Mouse (Mus musculus) gastrocnemius, postnatal 10 days (tissue): ENCODE data around the gene Pla1a. TPM values are rescaled to one million over a fixed set of nuclear protein-coding genes. Genes with fewer than 3 reads are reported as not detected.
"Not testable (repeated sequence)": the region's sequence is repeated elsewhere in the genome, so short reads cannot be mapped to it uniquely, and the experiment has no call there.

ENCODE experiments used
- DNase-seq: peaks from one replicate; pipeline ENCODE4 v3.0.0; 2021; ENCODE audit warnings: mixed read lengths
- total RNA-seq, 2 experiments: library from RNA; stranded (reverse); gene quantifications; 2 replicates each; pipeline ENCODE4 v1.2.3; 2021

Pla1a gene
- total RNA-seq, 2 experiments from 2014 or later, result 1.4 to 1.6 TPM

DNA sequence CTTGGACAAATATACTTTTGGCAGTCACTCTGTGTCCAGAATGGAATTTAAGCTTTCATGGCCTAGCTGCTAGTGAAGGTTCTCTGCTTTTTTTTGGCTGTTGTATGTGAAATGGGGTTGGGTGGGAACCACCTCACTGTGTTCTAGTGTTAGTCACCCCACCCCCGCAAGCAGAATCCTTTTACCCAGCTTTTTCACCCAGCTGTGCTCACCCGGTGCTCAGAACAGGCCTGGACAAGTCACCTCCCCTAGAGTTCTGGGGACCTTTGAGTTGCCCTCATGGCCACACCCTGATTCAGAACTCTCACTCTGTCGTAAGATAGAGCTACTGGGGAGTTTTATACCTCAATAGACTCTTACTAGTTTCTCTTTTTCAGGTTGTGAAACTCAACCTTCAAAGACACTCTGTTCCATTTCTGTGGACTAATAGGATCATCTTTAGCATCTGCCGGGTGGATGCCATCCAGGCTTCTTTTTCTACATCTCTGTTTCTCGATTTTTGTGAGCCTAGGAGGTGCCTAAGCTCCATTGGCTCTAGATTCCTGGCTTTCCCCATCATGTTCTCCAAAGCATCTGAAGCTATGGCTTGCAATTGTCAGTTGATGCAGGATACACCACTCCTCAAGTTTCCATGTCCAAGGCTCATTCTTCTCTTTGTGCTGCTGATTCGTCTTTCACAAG, 25.8 kb upstream of the Pla1a start:
- DNase-seq, result no peak

DNA sequence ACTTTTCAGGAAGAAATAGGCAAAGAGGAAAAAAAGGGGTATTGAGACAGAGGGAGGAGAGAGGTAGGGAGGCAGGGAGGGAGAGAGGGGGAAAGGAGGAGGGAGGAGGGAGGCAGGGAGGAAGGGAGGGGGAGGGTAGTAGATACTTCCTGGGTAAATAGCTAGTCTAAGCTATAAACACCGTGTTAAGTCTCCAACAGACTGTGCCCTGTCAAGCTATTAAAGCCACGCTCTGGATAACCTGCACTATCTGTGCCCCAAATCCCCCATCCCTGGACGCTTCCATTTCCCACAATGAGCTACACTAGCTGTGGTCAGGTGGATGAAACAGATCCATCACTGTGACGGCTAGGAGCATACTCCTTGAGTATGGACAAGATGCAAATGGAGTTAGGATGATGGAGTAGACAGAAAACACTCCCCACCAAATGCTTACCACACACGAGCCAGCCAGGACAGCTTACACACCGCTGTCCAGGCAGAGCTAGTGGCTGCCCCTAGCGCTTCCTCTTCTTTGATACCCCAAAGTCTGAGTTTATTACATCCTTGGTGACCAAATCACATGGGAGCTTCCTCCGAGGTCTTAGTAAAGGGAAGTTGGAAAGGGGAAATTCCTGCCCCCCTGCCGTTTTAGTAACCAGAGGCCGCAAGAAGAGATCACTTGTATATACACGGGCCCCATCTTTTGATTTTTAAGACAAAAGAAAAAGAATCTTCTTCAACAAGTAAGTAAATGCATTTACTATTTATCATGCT, 24.0 kb upstream of the Pla1a start:
- no peak for DNase-seq

DNA sequence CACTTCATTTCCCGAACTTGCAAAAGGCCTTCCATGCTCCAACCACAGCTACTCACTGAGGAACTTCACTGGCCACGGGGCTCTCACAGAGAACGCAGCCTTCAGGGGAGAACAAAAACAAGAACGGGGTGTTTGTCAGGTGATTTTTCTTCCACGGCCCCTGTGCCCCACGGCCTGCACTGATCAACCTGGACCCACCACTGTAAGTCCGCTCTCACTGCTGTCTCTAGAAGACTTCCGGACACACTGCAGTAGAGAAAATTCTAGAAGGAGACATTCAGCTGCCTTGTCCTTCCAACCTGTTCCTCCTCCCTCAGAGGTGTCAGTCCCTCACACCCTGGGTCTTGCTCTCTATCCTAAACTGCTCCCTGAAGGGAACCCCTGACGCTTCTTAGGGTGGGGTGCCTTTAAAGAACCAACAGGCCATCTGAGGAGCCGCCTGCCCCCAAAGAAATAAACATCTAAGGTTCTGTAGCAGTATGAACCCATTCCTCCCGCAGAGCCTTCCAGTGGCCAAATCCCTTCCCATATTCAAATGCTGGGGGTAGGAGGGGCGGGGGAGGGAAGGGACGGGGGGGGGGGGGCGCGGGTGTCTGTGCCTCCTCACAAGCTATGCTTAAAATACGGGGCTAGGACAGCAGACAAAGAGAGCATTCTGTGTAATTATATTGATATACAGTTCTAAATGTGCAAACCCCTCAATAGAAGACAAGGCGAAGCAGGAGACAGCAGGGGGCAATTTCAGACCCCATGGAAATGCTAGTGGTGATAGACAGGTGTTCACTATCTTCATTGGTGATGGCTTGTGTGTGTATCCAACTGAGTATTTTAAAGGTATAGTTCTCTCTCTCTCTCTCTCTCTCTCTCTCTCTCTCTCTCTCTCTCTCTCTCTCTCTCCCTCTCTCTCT, 22.8 kb upstream of the Pla1a start, which contains the start of gene Cd80:
TSS of gene Cd80 (plus strand) at position 51 of the 908 bp plus-strand sequence.
- no peak for DNase-seq

DNA sequence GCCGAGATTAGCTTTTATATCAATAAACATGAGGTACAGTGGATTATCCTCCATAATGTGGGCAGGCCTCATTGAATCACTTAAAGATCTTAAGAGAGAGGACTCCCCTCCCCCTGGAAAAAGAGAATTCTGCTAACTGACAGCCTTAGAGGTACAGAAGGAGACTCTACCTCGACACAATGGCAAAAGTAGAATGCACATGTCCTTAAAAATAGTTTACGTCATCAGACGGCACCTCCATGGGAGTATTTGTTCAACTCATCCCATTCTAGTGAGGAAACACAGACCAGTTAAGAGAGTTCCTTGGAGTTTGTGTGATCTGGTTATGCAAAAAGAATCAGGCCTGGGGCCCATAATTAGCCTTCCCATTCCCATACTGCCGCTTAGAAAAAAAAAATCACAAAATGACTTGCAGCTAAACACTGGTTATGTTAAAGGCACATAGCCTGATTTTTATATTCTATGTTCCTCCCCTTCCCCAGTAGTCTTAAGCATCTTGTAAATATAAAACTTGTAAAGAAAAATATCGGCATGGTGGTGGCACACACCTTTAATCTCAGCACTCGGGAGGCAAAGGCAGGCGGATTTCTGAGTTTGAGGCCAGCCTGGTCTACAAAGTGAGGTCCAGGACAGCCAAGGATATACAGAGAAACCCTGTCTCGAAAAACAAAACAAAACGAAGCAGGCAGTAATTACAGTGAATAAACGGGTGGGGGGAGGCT, 21.7 kb upstream of the Pla1a start:
- DNase-seq, result no peak

DNA sequence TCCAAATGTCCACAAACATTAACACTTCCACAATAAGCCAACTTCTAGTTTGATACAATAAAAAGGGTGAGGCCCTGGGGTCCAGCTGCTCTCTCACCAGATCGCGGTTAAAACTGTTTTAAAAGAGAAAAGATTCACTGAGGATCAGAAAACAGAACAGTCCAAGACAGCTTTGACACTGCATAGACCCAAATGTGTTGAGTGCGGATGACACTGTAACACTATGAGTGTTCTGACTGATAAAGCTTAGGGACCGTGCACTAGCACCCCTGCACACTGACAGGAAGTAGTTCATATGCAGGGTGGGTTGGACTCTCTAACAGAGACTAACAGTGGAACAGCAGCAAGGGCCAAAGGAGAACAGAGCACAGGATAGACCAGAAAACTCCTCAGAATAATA, 21.0 kb upstream of the Pla1a start:
- no peak for DNase-seq

DNA sequence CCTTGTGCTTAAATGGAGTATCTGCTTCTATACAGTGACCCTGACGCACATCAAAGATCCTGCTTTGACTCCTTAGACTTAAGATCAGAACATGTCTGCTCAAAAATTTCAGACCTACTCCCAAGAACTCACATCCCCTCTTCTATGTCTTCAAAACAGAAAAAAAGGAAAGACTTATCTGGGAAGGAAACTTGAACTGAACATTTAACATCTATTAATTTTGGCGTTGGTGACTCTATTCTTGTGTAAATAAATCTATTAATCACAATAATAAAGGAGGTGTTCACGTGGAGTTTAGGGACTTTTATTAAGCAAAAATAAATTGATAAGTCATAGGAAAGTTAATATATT, 20.2 kb upstream of the Pla1a start:
- no peak for DNase-seq

DNA sequence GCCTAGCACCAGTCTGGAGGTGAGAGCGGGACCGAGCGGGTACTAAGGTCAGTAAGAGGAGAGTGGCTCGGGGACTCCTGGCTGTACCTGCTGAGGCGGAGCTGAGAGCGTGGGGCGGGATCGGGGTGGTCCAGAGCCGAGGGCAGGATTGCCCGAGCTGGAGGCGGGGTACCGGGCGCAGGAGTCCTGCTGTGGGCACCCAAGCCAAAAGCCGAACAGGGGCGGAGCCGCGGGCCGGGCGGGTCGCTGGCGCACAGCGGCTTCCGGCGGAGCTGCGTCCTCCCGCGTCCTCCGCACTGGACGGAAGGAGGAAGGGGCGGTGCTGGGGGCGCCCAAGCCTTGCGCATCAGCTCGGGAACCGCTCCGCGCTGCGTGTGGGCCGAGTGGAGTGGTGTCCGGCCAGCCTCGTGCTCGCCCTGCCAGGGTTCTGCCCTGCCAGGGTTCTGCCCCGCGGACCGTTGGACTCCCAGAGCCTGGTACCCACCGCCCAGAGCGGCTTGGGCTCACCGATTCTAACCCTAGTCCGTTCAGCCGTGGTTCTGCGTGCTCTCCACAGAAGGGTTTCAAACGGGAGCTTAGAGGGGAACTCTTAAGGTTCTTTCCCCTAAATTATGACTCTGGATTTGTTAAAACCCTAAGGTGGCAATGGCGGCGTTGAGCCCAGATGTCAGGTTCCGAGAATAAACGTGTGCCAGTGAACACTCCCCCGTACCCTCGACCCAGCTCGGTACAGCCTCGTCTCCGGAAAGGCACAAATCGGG, 19.7 kb upstream of the Pla1a start, which contains the start of gene Adprh:
TSS of gene Adprh (minus strand) at position 262 of the 761 bp plus-strand sequence.
- peak; percentile 92 for DNase-seq

DNA sequence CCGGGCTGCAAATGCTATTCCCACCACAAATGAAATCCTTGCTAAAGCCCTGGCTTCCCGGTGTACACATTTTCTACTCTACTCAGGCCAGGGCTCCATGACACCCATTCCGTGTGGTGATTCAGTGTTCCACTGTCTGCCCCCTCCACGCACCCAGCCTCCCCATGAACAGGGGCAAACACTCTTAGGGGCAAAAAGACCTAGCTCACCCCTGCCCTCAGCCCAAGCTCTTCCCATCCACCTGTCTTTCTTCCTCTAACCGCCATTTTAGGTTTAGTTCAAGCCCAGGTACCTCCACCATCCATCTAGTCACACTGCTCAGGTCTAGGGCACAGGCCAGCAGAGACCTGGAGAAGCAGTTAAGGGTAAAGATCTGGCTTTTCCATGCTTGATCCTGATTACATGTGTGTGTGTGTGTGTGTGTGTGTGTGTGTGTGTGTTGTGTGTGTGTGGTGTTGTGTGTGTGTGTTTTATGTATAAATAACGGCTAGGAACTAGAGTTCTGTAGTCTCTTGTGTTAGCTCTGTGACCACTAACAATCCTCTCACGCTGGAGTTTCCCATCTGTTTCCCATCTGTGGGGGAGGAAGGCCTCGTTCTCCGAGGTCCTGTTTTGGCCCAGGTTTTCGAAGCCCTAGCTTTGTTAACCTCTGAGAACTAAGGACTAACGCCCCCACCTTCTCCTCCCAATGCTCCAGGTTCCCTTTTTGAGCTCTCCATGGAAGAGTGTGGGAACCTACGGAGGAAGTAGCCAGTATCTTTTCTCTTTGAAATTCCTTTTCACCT, 18.7 kb upstream of the Pla1a start:
- no peak for DNase-seq

DNA sequence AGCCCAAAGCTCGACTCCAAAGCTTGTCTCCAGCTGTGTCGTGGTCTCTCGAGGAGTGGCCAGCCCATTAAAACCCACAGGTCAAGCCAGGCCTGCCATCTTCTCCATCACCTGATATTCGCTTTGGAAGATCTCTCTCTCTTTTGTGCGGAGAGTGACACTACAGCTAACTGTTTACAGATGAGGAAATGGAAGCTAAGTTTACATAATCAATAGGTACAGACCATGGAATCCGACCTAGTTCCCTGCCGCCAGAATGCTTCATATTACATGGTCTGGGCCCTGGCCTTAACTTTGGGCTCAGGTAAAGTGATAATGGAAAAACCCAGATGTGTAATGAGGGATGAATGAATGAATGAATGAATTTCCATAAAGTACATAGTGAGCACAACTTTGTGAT, 17.8 kb upstream of the Pla1a start:
- DNase-seq, result no peak

DNA sequence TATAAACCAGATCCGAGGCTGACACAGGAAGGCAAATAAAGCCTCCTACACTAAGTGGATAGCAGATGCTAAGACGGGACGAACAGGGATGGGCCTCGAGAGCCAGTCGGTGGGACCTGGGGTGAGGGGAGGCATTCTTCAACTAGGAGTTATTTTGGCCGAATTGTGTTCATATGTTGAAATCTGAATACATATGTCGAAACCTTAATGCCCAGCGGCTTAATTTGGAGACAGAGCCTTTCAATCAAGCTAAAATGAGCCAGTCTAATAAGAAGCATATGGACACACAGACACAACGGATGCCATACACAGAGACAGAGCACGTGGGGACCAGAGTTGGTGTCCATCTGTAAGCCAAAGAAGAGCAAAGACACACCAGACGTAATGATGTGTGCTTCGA, 15.5 kb upstream of the Pla1a start:
- no peak for DNase-seq

DNA sequence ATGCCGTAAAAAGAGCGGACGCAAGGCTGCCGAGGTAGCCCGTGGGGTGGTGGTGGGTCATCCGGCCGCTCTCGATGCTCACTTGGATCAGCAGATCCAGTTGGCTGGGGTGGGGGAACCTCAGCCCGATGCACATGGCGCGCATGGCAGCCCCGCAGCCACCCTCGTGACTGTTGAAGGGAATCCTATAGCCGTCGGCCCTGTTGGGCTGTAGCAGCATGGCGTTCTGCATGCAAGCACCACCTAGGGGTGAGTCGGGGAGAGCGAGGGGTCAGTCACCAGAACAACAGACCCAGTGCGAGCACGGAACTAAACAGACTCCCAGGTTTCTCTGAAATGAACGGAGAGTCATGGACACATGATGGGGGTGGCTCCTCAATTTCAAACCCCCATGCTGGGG, 14.4 kb upstream of the Pla1a start:
- no peak for DNase-seq

DNA sequence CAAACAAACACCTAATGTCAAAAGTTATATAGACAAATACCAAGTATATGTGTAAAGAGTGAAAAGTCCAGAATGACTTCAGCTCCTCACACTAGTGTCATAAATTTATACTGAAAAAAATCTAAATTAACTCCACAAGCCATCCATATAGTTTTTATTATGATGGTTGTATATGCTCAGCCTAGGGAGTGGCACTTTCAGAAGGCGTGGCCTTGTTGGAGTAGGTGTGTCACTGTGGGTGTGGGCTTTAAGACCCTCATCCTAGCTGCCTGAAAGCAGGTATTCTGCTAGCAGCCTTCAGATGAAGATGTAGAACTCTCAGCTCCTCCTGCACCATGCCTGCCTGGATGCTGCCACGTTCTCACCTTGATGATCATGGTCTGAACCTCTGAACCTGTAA, 13.2 kb upstream of the Pla1a start:
- not testable (repeated sequence) for DNase-seq

DNA sequence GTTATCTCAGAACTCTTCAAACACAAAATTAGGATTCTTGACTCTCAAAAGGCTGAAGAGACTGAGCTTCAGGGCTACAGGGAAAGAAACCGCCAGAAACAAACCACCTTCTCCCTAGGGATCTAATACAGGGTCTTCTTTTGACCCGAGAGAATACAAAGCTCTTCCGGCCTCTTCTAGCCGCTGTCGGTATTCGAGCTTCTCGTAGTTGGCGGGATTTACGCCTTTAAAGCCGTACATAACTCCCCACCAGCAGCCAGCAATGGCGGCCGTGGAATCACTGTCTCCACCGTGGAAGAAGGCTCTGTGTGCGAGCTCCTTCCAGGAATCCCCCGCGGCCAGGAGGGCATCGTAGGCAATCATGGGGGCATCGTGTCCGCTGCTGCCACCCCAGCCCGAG, 12.6 kb upstream of the Pla1a start:
- DNase-seq, result no peak

DNA sequence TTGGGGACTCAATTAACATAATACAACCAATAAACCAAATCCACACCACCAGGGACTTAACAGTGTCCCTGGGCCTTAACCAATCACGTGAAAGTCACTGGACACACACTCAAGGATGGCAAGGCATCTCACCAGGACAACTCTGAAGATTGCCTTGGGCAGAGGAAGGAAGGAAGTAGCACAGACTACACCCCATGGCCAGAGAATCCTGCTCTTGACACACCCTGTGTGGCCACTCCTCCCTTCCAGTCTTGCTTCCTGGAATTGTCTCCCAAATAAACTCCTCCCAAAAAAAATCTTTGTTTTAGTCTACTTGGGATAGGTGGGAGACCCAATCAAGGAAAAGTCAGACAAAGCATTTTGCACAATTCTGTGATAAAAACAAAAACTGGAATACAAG, 12.1 kb upstream of the Pla1a start:
- no peak for DNase-seq

DNA sequence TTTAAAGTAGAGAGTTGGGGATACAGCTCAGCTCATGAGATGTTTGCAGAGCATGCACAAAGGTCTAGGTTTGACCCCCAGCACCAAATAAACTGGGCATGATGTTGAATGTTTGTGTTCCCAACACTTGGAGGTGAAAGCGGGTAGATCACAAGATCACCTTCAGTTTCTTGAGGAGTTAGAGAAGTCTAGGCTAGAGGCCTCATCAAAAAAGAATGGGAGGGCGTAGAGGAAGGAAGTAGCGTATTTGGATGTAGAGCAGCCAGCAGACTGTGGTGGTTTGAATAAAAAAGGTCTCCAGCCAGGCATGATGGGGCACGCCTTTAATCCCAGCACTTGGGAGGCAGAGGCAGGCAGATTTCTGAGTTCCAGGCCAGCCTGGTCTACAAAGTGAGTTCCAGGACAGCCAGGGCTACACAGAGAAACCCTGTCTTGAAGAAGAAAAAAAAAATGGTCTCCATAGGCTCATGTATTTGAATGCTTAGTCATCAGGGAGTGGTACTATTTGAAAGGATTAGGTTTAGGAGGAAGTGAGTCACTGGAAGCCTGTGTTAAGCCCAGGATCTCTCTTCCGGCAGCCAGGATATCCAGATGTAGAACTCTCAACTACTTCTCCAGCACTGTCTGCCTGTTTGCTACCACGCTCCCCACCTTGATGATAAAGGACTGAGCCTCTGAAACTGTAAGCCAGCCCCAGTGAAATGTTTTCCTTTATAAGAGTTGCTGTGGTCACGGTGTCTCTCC, 10.9 kb upstream of the Pla1a start:
- DNase-seq, result no peak

DNA sequence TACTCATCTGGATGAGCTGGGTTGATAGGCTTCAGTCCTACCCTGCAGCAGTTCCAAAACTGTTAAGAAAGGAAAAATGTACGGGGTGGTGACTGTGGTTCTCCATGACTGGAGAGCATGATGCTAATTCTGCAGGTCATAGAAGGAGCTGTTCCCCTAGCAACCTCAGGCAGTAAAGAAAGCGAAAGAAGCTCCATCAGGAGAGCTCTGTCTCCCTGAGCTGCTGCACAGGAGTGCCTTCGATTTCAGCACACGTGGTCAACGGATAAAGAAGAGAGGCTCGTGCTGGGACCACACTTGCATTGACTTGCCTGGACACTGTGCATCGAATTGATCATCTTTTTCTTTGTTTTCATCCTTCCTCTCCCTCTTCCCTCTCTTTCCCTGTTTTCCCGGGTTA, 9.3 kb upstream of the Pla1a start:
- DNase-seq, result no peak

DNA sequence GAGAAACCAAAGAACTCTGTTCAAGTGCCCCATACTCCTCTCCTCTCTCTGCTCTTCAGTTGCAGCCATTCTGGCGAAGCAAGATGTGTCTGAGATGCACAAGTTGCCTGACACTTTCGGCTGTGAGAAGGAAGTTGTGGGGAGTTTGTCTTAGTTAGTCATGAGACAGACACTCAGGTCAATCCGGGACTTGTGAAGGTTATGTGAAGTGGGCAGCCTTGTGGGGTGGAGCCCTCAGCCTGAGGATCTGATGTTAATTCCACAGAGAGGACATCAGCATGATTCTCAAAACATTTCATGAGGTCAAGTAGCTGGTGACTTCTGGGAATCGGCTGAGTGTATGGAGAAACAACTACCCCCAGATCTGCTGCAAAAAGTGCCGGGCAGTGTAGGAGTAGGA, 8.7 kb upstream of the Pla1a start:
- no peak for DNase-seq

DNA sequence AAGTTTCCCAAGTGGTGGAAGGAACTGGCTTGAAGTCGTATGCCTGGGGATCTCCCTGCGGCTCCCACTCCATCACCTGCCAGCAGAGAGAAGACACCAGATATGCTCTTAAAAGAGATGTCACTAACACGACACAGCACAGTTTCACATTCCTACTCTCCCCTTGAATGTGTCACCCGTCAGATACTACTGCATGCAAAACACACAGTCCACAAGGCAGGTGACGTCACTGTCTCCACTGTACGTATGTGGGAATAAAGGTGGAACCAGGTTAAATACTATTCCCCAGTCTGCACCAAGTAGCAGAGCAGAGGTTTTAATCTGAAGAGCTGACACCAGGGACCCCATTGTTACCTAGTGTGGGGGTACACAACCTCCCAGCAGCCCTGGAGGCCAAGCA, 7.5 kb upstream of the Pla1a start:
- DNase-seq, result no peak

DNA sequence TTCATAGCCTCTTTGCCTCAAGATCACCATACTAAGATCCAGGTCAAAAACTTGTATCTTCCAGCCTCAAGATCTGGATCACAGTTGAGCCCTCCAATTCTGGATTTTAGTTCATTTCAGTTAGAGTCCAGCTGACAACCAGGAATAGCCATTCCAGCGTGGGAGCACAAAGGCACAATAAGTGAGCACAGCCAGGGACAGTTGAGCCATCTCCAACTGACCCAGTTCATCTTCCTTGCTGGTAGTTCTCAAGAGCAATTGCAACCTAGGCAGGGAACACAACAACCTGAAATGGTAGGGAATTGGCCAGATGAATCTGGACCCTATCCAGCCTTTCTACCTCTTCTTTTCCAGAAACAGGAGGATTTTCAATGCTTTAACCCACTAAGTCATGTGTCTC, 6.2 kb upstream of the Pla1a start:
- no peak for DNase-seq

DNA sequence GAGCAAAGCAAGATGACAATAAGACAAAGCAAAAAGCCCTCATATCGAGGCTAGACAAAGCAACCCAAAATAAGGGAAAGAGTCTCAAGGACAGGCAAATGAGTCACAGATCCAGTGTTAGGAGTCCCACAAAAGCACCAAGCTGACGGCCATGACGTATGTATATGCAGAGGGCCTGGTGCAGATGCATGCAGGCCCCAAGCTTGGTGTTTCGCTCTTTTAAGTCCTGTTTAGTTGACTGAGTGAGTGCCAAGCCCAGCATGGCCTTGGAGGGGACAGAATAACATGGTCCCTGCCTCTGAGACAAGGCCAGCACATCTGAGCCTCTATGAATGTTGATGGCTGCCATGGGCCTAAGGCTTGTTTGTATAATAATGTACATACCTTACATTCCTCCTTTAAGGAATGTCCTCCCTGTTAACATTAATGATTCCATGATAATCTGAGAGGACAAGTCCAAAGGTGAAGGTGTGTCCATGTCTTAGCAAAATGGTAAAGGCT, 1.4 kb upstream of the Pla1a start:
- DNase-seq, result no peak
